Comparison of ENCODE assay signal across 25 mouse cellular contexts in the genomic region with DNA sequence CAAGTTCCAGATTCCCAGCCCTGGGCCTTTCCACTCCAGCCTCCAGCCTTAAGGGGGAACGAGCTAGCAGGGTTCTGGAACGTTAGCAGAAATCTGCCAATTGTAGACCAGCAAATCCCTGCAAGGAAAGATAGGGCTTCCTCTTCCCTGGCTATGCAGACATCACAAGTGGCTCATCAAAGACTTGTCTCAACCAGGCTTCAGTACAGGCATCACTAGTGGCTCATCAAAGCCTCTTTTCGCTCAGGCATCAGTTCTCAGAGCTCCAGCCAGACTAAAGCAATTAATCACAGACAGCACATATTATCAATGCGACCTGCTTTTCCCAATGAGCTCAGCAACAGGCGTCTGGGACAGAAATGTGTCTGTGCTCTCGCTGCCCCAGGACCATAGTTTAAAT. TPM values are rescaled to one million over a fixed set of nuclear protein-coding genes. Genes with fewer than 3 reads are reported as not detected.
A peak's percentile ranks its signal among the peaks of the same experiment; 100 is the strongest.
DNase-seq lines count a peak whose midpoint lies in the region; ATAC-seq and TF ChIP-seq lines count a peak whose summit lies in the region.
"Had no signal": no experiment of that assay in that cellular context is flagged by ENCODE, and none has a peak within 500 bp of the region (broad histone marks: within the 10 kb centered on the region; RNA-seq: fewer than 3 reads in every experiment).

No protein-coding gene starts in this region.

- H3K27me3 ChIP-seq in E14TG2a.4 (ENCODE audit: insufficient read depth, low read length): peaks cover 10% of the 10 kb centered on the region; the same call in 1 of the 2 replicates
- H3K27me3 ChIP-seq in hindbrain, embryonic 14.5 days (ENCODE audit: control insufficient read depth, insufficient read depth, low read length): no peaks in the 10 kb centered on the region
- H3K27me3 ChIP-seq: embryonic facial prominence, embryonic 13.5 days; embryonic facial prominence, embryonic 15.5 days; Patski had no signal

- H3K4me3 ChIP-seq in E14TG2a.4 (replicated peaks; ENCODE audit: low read length): peak overlapping the region; percentile 41
- H3K4me3 ChIP-seq in hindbrain, embryonic 14.5 days (replicated peaks; ENCODE audit: low read length): no peak overlapping the region
- H3K4me3 ChIP-seq: embryonic facial prominence, embryonic 13.5 days; embryonic facial prominence, embryonic 15.5 days; erythroblast, embryonic 14.5 days; forebrain, embryonic 10.5 days; forebrain, embryonic 12.5 days had no signal

- no peak overlapping the region for H3K27ac ChIP-seq in hindbrain, embryonic 14.5 days
- H3K27ac ChIP-seq: embryonic facial prominence, embryonic 13.5 days; embryonic facial prominence, embryonic 15.5 days; forebrain, embryonic 10.5 days; forebrain, embryonic 12.5 days had no signal

- TF ChIP-seq CTCF in E14TG2a.4 (conservative IDR thresholded peaks at IDR 0.05; ENCODE audit: low read length): no peak

- H3K36me3 ChIP-seq in E14TG2a.4 (ENCODE audit: insufficient read depth, low read length): no peaks in the 10 kb centered on the region
- H3K36me3 ChIP-seq in hindbrain, embryonic 14.5 days (replicated peaks; ENCODE audit: control insufficient read depth, insufficient read depth): no peaks in the 10 kb centered on the region
- H3K36me3 ChIP-seq: embryonic facial prominence, embryonic 13.5 days; embryonic facial prominence, embryonic 15.5 days; forebrain, embryonic 10.5 days; forebrain, embryonic 12.5 days; G1E had no signal

- peaks cover 12% of the 10 kb centered on the region for H3K9me3 ChIP-seq in E14TG2a.4 (ENCODE audit: low read length)
- H3K9me3 ChIP-seq in hindbrain, embryonic 14.5 days (ENCODE audit: control insufficient read depth, low read length): peaks cover 4% of the 10 kb centered on the region; the same call in 1 of the 2 replicates
- H3K9me3 ChIP-seq: embryonic facial prominence, embryonic 15.5 days had no signal

- ATAC-seq in hindbrain, embryonic 14.5 days (ENCODE audit: low FRiP score): no peak
- ATAC-seq: activated CD4-positive, CD25-positive, alpha-beta regulatory T cell, adult 4 months; forebrain, embryonic 14.5 days; forebrain, embryonic 16.5 days; Patski had no signal

- no peak overlapping the region for H3K4me2 ChIP-seq in hindbrain, embryonic 14.5 days (replicated peaks)
- H3K4me2 ChIP-seq: embryonic facial prominence, embryonic 13.5 days; embryonic facial prominence, embryonic 15.5 days; forebrain, embryonic 12.5 days had no signal

- DNase-seq in ES-CJ7 (ENCODE audit: low read depth, low spot score): peak; percentile 87
- peak; percentile 75 for DNase-seq in R1 (ENCODE audit: low read depth, low spot score)
- no peak for DNase-seq in cerebellum, postnatal 10 days
- no peak for DNase-seq in kidney, adult 18-20 months
- no peak for DNase-seq in hindbrain, embryonic 14.5 days (ENCODE audit: low spot score)
- DNase-seq: adrenal gland, adult 8-10 months; adrenal gland, postnatal 14 days; adrenal gland, postnatal 36 days; cerebellum, adult 11-12 months; cerebellum, adult 2 months; cerebellum, adult 9-10 months; cerebellum, postnatal 14 days; cerebellum, postnatal 36 days; embryo, embryonic 11 days had no signal

- WGBS in hindbrain, embryonic 14.5 days: 77% methylated on average over 6 of the region's 6 CpGs

- no peak overlapping the region for H3K9ac ChIP-seq in hindbrain, embryonic 14.5 days
- H3K9ac ChIP-seq: embryonic facial prominence, embryonic 13.5 days; embryonic facial prominence, embryonic 15.5 days; forebrain, embryonic 12.5 days had no signal

- peaks cover 80% of the 10 kb centered on the region for H3K4me1 ChIP-seq in E14TG2a.4 (replicated peaks; ENCODE audit: low read depth, low read length)
- no peaks in the 10 kb centered on the region for H3K4me1 ChIP-seq in hindbrain, embryonic 14.5 days (replicated peaks; ENCODE audit: control insufficient read depth, insufficient read depth, low read length)
- H3K4me1 ChIP-seq: embryonic facial prominence, embryonic 15.5 days had no signal

RNA-seq across cellular contexts. Expression of a gene that starts 38.2 kb away (rescaled TPM):
- polyA plus RNA-seq in hindbrain, embryonic 14.5 days (2014; fragmentation: Nextera tagmentation; extraction: Ambion mirVana): 7.2 and 11.0 TPM in 2 replicates

RNA-seq across cellular contexts. Expression of a gene that starts 38.4 kb away (rescaled TPM):
- 0.20 and 0.29 TPM in 2 replicates for polyA plus RNA-seq in hindbrain, embryonic 14.5 days (2014; fragmentation: Nextera tagmentation; extraction: Ambion mirVana)
- polyA plus RNA-seq: embryonic facial prominence, embryonic 13.5 days; forebrain, embryonic 16.5 days; G1E; Patski had no signal

RNA-seq across cellular contexts. Expression of a gene that starts 40.4 kb away (rescaled TPM):
- 1.0 and 1.1 TPM in 2 replicates for polyA plus RNA-seq in hindbrain, embryonic 14.5 days (2014; fragmentation: Nextera tagmentation; extraction: Ambion mirVana)
- polyA plus RNA-seq: activated CD4-positive, CD25-positive, alpha-beta regulatory T cell, adult 4 months; erythroblast, embryonic 14.5 days; G1E; Patski had no signal

Comparison
In these comparisons a context has a peak if more than half of its experiments do, and no peak if none do; other contexts are left out.
1. DNase-seq: peak in ES-CJ7 (single experiment) and R1 (single experiment); none in cerebellum, postnatal 10 days (0 of 2), kidney, adult 18-20 months (single experiment) and hindbrain, embryonic 14.5 days (single experiment).